8 mouse cellular contexts compared by ENCODE assay signal in the genomic region with DNA sequence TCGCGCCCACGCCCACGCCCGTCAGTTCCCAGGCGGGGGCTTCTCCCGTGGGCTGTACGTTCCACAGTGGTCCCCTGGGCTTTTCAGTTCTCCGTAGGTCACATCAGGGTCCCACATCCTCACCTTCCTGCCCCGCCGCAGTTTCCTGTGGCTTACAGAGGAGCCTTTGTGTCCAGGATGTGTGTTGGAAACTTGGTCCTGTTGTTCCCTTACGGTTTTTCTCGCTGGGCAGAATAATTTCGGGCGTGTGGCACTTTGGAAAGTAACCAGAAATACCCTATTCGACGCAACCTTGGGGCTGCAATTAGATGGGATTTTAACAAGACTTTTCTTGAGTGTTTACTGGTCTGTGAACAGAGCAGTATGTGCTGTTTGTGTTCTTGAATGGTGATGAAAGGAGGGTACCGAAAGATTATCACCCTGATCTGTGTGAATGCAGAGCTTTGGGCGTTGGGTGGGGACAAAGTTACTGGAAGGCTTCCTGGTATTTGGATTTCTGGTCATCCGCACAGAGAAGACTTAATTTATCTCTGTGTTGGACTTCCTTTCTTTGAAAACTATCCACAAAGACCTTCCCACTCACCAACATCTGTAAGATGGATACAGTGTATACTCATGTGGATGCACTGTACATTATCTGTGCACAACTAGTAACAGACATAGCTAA. TPM values are rescaled to one million over a fixed set of nuclear protein-coding genes. Genes with fewer than 3 reads are reported as not detected.
DNase-seq lines count a peak whose midpoint lies in the region; ATAC-seq lines count a peak whose summit lies in the region.

No protein-coding gene starts in this region.

- peak; percentile 59 for DNase-seq in heart, adult 8-10 months (ENCODE audit: low spot score)
- no peak for DNase-seq in heart, postnatal 25 days (ENCODE audit: low spot score)
- no peak for DNase-seq in left cerebral cortex, adult 8-10 months (ENCODE audit: low spot score in 2 of 2)
- no peak for DNase-seq in testis, postnatal 10 days (ENCODE audit: low spot score)

- peak; percentile 49 for ATAC-seq in activated CD4-positive, CD25-positive, alpha-beta regulatory T cell, adult 4 months
- peak; percentile 11; the same call in 1 of the 2 replicates for ATAC-seq in heart, embryonic 14.5 days (ENCODE audit: insufficient number of reproducible peaks, insufficient read depth, low FRiP score, low read depth)
- ATAC-seq in liver, embryonic 12.5 days, result no peak
- no peak for ATAC-seq in neural tube, embryonic 15.5 days (ENCODE audit: low FRiP score)

- 0 out of 2 replicates have a peak, but pooled peaks cover 4% of the 10 kb centered on the region for H3K36me3 ChIP-seq in heart, embryonic 14.5 days (ENCODE audit: control insufficient read depth, insufficient read depth, low read length)
- H3K36me3 ChIP-seq in liver, embryonic 12.5 days, result peaks cover 10% of the 10 kb centered on the region
- H3K36me3 ChIP-seq in neural tube, embryonic 15.5 days, result no peaks in the 10 kb centered on the region

- H3K9ac ChIP-seq in heart, embryonic 14.5 days (ENCODE audit: low read length), result peak overlapping the region; percentile 97
- H3K9ac ChIP-seq in liver, embryonic 12.5 days, result peak overlapping the region; percentile 95
- peak overlapping the region; percentile 92 for H3K9ac ChIP-seq in neural tube, embryonic 15.5 days (replicated peaks)

- no peaks in the 10 kb centered on the region for H3K27me3 ChIP-seq in heart, embryonic 14.5 days (ENCODE audit: control insufficient read depth, insufficient read depth, low read length)
- no peaks in the 10 kb centered on the region for H3K27me3 ChIP-seq in liver, embryonic 12.5 days (replicated peaks)
- no peaks in the 10 kb centered on the region for H3K27me3 ChIP-seq in neural tube, embryonic 15.5 days (replicated peaks)

- peak overlapping the region; percentile 86 to 96 for H3K27ac ChIP-seq in heart, embryonic 14.5 days (replicated peaks in 1 of 2; ENCODE audit: control insufficient read depth in 1 of 2, insufficient read depth in 1 of 2, low read depth in 2 of 2, low read length in 2 of 2)
- peak overlapping the region; percentile 95 for H3K27ac ChIP-seq in liver, embryonic 12.5 days
- H3K27ac ChIP-seq in neural tube, embryonic 15.5 days (replicated peaks), result peak overlapping the region; percentile 97

- 1% methylated on average over 20 of the region's 20 CpGs for WGBS in heart, embryonic 14.5 days
- under 1% methylated on average over 20 of the region's 20 CpGs for WGBS in liver, embryonic 12.5 days (ENCODE audit: insufficient replicate concordance)
- 1% methylated on average over 20 of the region's 20 CpGs for WGBS in neural tube, embryonic 15.5 days

- H3K4me1 ChIP-seq in heart, embryonic 14.5 days (ENCODE audit: control insufficient read depth in 2 of 2, insufficient read depth in 2 of 2, low read length in 2 of 2), result peaks cover 2 to 7% of the 10 kb centered on the region in 2 experiments; a peak in 3 of 4 replicates
- H3K4me1 ChIP-seq in liver, embryonic 12.5 days, result peaks cover 56% of the 10 kb centered on the region
- H3K4me1 ChIP-seq in neural tube, embryonic 15.5 days, result peaks cover 18% of the 10 kb centered on the region

- H3K4me2 ChIP-seq in heart, embryonic 14.5 days (ENCODE audit: low read length), result peak overlapping the region; percentile 82
- H3K4me2 ChIP-seq in liver, embryonic 12.5 days, result peak overlapping the region; percentile 74
- peak overlapping the region; percentile 63 for H3K4me2 ChIP-seq in neural tube, embryonic 15.5 days

- intact Hi-C loops in heart, postnatal 25 days (cut with DNase I), result loop anchor here (5.0 kb wide), 1 partner anchor 291 kb away; no protein-coding TSS in a partner anchor

- no peaks in the 10 kb centered on the region for H3K9me3 ChIP-seq in heart, embryonic 14.5 days (ENCODE audit: control insufficient read depth, low read length)
- H3K9me3 ChIP-seq in liver, embryonic 12.5 days (replicated peaks), result no peaks in the 10 kb centered on the region
- no peaks in the 10 kb centered on the region for H3K9me3 ChIP-seq in neural tube, embryonic 15.5 days (replicated peaks)

- H3K4me3 ChIP-seq in heart, embryonic 14.5 days (ENCODE audit: control insufficient read depth in 1 of 2, insufficient read depth in 1 of 2, low read depth in 1 of 2, low read length in 2 of 2), result peak overlapping the region; percentile 83 to 90
- peak overlapping the region; percentile 90 for H3K4me3 ChIP-seq in liver, embryonic 12.5 days
- H3K4me3 ChIP-seq in neural tube, embryonic 15.5 days (replicated peaks), result peak overlapping the region; percentile 92

RNA-seq across cellular contexts. Expression of a gene that starts 0.6 kb away (rescaled TPM):
- total RNA-seq in heart, adult 8-10 months (2022), result 10 to 100 TPM; 24.6 to 30.6 (median 25.8) TPM
- 10 to 100 TPM; 24.5 to 28.1 TPM for total RNA-seq in heart, postnatal 25 days (2021)
- 10 to 100 TPM; 79.9 to 85.9 TPM for polyA plus RNA-seq in activated CD4-positive, CD25-positive, alpha-beta regulatory T cell, adult 4 months (2017; shearing (Covaris generic))
- 84.4 and 85.3 TPM in 2 replicates for polyA plus RNA-seq in heart, embryonic 14.5 days (2014; fragmentation: Nextera tagmentation; extraction: Ambion mirVana)
- 48.1 and 51.2 TPM in 2 replicates for polyA plus RNA-seq in liver, embryonic 12.5 days (2016; fragmentation: Nextera tagmentation; extraction: Ambion mirVana)
- polyA plus RNA-seq in neural tube, embryonic 15.5 days (2015; fragmentation: Nextera tagmentation; extraction: Ambion mirVana), result 75.6 and 77.5 TPM in 2 replicates
- 10 to 100 TPM; 26.1 to 28.0 (median 27.1) TPM for total RNA-seq in left cerebral cortex, adult 8-10 months (2022)

Comparison
In these comparisons a context has a peak if more than half of its experiments do, and no peak if none do; other contexts are left out.
1. ATAC-seq: peak in activated CD4-positive, CD25-positive, alpha-beta regulatory T cell, adult 4 months (single experiment) and heart, embryonic 14.5 days (single experiment); none in liver, embryonic 12.5 days (single experiment) and neural tube, embryonic 15.5 days (single experiment).
2. Peak in every context shown above with its lines, with median percentiles within 50 percentile points of each other: H3K27ac ChIP-seq, H3K4me2 ChIP-seq, H3K4me3 ChIP-seq and H3K9ac ChIP-seq.